ENCODE assay signal across 24 mouse cellular contexts in genomic region chr15:8839462-8839861, GRCm38 (mm10).
DNase-seq lines count a peak whose midpoint lies in the region; ATAC-seq and TF ChIP-seq lines count a peak whose summit lies in the region.
"Had no signal": no experiment of that assay in that cellular context is flagged by ENCODE, and none has a peak within 500 bp of the region (broad histone marks: within the 10 kb centered on the region; RNA-seq: fewer than 3 reads in every experiment).

No protein-coding gene starts in this region.

- no peaks in the 10 kb centered on the region for H3K9me3 ChIP-seq in midbrain, embryonic 13.5 days
- H3K9me3 ChIP-seq in midbrain, embryonic 15.5 days: no peaks in the 10 kb centered on the region
- no peaks in the 10 kb centered on the region for H3K9me3 ChIP-seq in hindbrain, embryonic 15.5 days
- no peaks in the 10 kb centered on the region for H3K9me3 ChIP-seq in neural tube, embryonic 15.5 days (replicated peaks)
- H3K9me3 ChIP-seq: embryonic facial prominence, embryonic 15.5 days; forebrain, embryonic 15.5 days; limb, embryonic 10.5 days; liver, embryonic 15.5 days; lung, embryonic 15.5 days; megakaryocyte, embryonic 14.5 days; stomach, embryonic 15.5 days had no signal

- no peak overlapping the region for H3K4me2 ChIP-seq in midbrain, embryonic 13.5 days (replicated peaks)
- H3K4me2 ChIP-seq in midbrain, embryonic 15.5 days: no peak overlapping the region
- no peak overlapping the region for H3K4me2 ChIP-seq in hindbrain, embryonic 15.5 days
- no peak overlapping the region for H3K4me2 ChIP-seq in neural tube, embryonic 15.5 days
- H3K4me2 ChIP-seq: embryonic facial prominence, embryonic 15.5 days; forebrain, embryonic 15.5 days; liver, embryonic 15.5 days; lung, embryonic 15.5 days; stomach, embryonic 15.5 days had no signal

- H3K27ac ChIP-seq in midbrain, embryonic 13.5 days: no peak overlapping the region
- no peak overlapping the region for H3K27ac ChIP-seq in midbrain, embryonic 15.5 days
- no peak overlapping the region for H3K27ac ChIP-seq in hindbrain, embryonic 15.5 days (replicated peaks)
- H3K27ac ChIP-seq in neural tube, embryonic 15.5 days (replicated peaks): no peak overlapping the region
- H3K27ac ChIP-seq: embryonic facial prominence, embryonic 15.5 days; forebrain, embryonic 15.5 days; limb, embryonic 10.5 days; liver, embryonic 15.5 days; lung, embryonic 15.5 days; stomach, embryonic 15.5 days had no signal

- H3K36me3 ChIP-seq in midbrain, embryonic 13.5 days: no peaks in the 10 kb centered on the region
- no peaks in the 10 kb centered on the region for H3K36me3 ChIP-seq in midbrain, embryonic 15.5 days (replicated peaks)
- H3K36me3 ChIP-seq in hindbrain, embryonic 15.5 days: no peaks in the 10 kb centered on the region
- H3K36me3 ChIP-seq in neural tube, embryonic 15.5 days: no peaks in the 10 kb centered on the region
- H3K36me3 ChIP-seq: embryonic facial prominence, embryonic 15.5 days; forebrain, embryonic 15.5 days; limb, embryonic 10.5 days; liver, embryonic 15.5 days; lung, embryonic 15.5 days; stomach, embryonic 15.5 days had no signal

- no peak for TF ChIP-seq CTCF in brain, embryonic 14.5 days (IDR thresholded peaks at IDR 0.05; ENCODE audit: borderline replicate concordance, extremely low read depth, insufficient read depth, insufficient read length)

- no peak overlapping the region for H3K9ac ChIP-seq in midbrain, embryonic 13.5 days (replicated peaks)
- H3K9ac ChIP-seq in midbrain, embryonic 15.5 days: no peak overlapping the region
- no peak overlapping the region for H3K9ac ChIP-seq in hindbrain, embryonic 15.5 days
- no peak overlapping the region for H3K9ac ChIP-seq in neural tube, embryonic 15.5 days (replicated peaks)
- H3K9ac ChIP-seq: embryonic facial prominence, embryonic 15.5 days; forebrain, embryonic 15.5 days; liver, embryonic 15.5 days; lung, embryonic 15.5 days; stomach, embryonic 15.5 days had no signal

- ATAC-seq in midbrain, embryonic 13.5 days: peak; percentile 76
- ATAC-seq in midbrain, embryonic 15.5 days (replicated peaks): no peak
- ATAC-seq in hindbrain, embryonic 15.5 days (ENCODE audit: low FRiP score, low read depth): peak; percentile 65
- ATAC-seq in neural tube, embryonic 15.5 days (ENCODE audit: low FRiP score): peak; percentile 53; the same call in 1 of the 2 replicates
- ATAC-seq: forebrain, embryonic 15.5 days; inflammation-experienced regulatory T-cells, adult 6 months had no signal

- H3K4me1 ChIP-seq in midbrain, embryonic 13.5 days (replicated peaks): no peaks in the 10 kb centered on the region
- H3K4me1 ChIP-seq in midbrain, embryonic 15.5 days: no peaks in the 10 kb centered on the region
- H3K4me1 ChIP-seq in hindbrain, embryonic 15.5 days (replicated peaks): no peaks in the 10 kb centered on the region
- H3K4me1 ChIP-seq in neural tube, embryonic 15.5 days: no peaks in the 10 kb centered on the region
- H3K4me1 ChIP-seq: embryonic facial prominence, embryonic 15.5 days; forebrain, embryonic 15.5 days; liver, embryonic 15.5 days; lung, embryonic 15.5 days; megakaryocyte, embryonic 14.5 days; stomach, embryonic 15.5 days had no signal

- DNase-seq in brain, embryonic 14.5 days (ENCODE audit: low read depth): peak; percentile 54
- no peak for DNase-seq in left cerebral cortex, adult 18-20 months (ENCODE audit: low spot score in 2 of 2)
- DNase-seq in cerebellum, postnatal 25 days: no peak
- DNase-seq: adrenal gland, postnatal 14 days; cerebellum, adult 8-10 months; gastrocnemius, postnatal 36 days; kidney, adult 18-20 months; layer of hippocampus, adult 9-11 months; liver; lung, postnatal 36 days; thymus, postnatal 36 days had no signal

- WGBS in midbrain, embryonic 13.5 days: 76% methylated on average over 1 of the region's 1 CpGs
- WGBS in midbrain, embryonic 15.5 days: 79% methylated on average over 1 of the region's 1 CpGs
- 46% methylated on average over 1 of the region's 1 CpGs for WGBS in hindbrain, embryonic 15.5 days
- WGBS in neural tube, embryonic 15.5 days: 39% methylated on average over 1 of the region's 1 CpGs

- no peak for TF ChIP-seq POLR2A in brain, embryonic 14.5 days (IDR thresholded peaks at IDR 0.05; ENCODE audit: borderline replicate concordance, extremely low read depth, insufficient read depth, insufficient read length, poor library complexity, severe bottlenecking)

- H3K4me3 ChIP-seq in midbrain, embryonic 13.5 days (replicated peaks): no peak overlapping the region
- no peak overlapping the region for H3K4me3 ChIP-seq in midbrain, embryonic 15.5 days
- H3K4me3 ChIP-seq in hindbrain, embryonic 15.5 days: no peak overlapping the region
- no peak overlapping the region for H3K4me3 ChIP-seq in neural tube, embryonic 15.5 days (replicated peaks)
- H3K4me3 ChIP-seq: embryonic facial prominence, embryonic 15.5 days; forebrain, embryonic 15.5 days; limb, embryonic 10.5 days; liver, embryonic 15.5 days; lung, embryonic 15.5 days; megakaryocyte, embryonic 14.5 days; myocyte; stomach, embryonic 15.5 days had no signal

- H3K27me3 ChIP-seq in midbrain, embryonic 13.5 days: no peaks in the 10 kb centered on the region
- H3K27me3 ChIP-seq in midbrain, embryonic 15.5 days (replicated peaks): no peaks in the 10 kb centered on the region
- no peaks in the 10 kb centered on the region for H3K27me3 ChIP-seq in hindbrain, embryonic 15.5 days
- H3K27me3 ChIP-seq in neural tube, embryonic 15.5 days (replicated peaks): no peaks in the 10 kb centered on the region
- H3K27me3 ChIP-seq: embryonic facial prominence, embryonic 15.5 days; forebrain, embryonic 15.5 days; liver, embryonic 15.5 days; lung, embryonic 15.5 days; megakaryocyte, embryonic 14.5 days; stomach, embryonic 15.5 days had no signal
